Mouse (Mus musculus) lung, embryonic 14.5 days (tissue): ENCODE results near the gene Cnmd. TPM values are rescaled to one million over a fixed set of nuclear protein-coding genes. Genes with fewer than 3 reads are reported as not detected.
A peak's percentile ranks its signal among the peaks of the same experiment; 100 is the strongest.

Experiments
- ATAC-seq: fragments of 200-750 bp; cut with Nextera tagmentation; 2 replicates; pipeline ENCODE4 v1.8.0; 2017; ENCODE audit warnings: mild to moderate bottlenecking, moderate TSS enrichment, moderate library complexity; ENCODE audit not compliant: insufficient read depth
- DNase-seq: peaks from one replicate; pipeline ENCODE4 v3.0.0-alpha.2; 2015
- H3K27ac ChIP-seq: fragments of 300-500 bp; sonication (generic); 2 replicates; pipeline ENCODE4 v1.5.1; 2014; ENCODE audit warnings: low read depth, mild to moderate bottlenecking, moderate library complexity
- H3K27me3 ChIP-seq: fragments of 300-500 bp; sonication (generic); 2 replicates; pipeline ENCODE4 v1.6.1; 2014; ENCODE audit warnings: low read length, control low read depth; ENCODE audit not compliant: insufficient read depth
- H3K36me3 ChIP-seq: fragments of 300-500 bp; sonication (generic); 2 replicates; pipeline ENCODE4 v1.6.1; 2014; ENCODE audit warnings: control low read depth; ENCODE audit not compliant: insufficient read depth
- H3K4me1 ChIP-seq: fragments of 300-500 bp; sonication (generic); 2 replicates; pipeline ENCODE4 v1.6.1; 2014; ENCODE audit warnings: antibody characterized with exemption, control low read depth; ENCODE audit not compliant: insufficient read depth
- H3K4me2 ChIP-seq: fragments of 300-500 bp; sonication (generic); 2 replicates; pipeline ENCODE4 v1.6.1; 2014; ENCODE audit warnings: mild to moderate bottlenecking
- H3K4me3 ChIP-seq: fragments of 300-500 bp; sonication (generic); 2 replicates; pipeline ENCODE4 v1.5.1; 2014; ENCODE audit warnings: low read depth, low read length
- H3K9ac ChIP-seq: fragments of 300-500 bp; sonication (generic); 2 replicates; pipeline ENCODE4 v1.6.1; 2014
- H3K9me3 ChIP-seq: fragments of 300-500 bp; sonication (generic); 2 replicates; pipeline ENCODE4 v1.6.1; 2016; ENCODE audit warnings: low read depth, low read length, control low read depth
- CTCF ChIP-seq: IDR thresholded peaks from 2 replicates; pipeline ENCODE4 v1.5.1; 2016; ENCODE audit warnings: antibody characterized with exemption, low read depth
- WGBS: fragments of 180-500 bp; shearing (Covaris S2); extraction: QIAGEN DNeasy Blood & Tissue Kit; methylation state at CpG from one replicate; pipeline ENCODE4 v1.1.7; 2014; 5-methylcytosine and 5-hydroxymethylcytosine counted together
- polyA plus RNA-seq: library from polyadenylated mRNA; unstranded; fragments of >200 nt; fragmentation: Nextera tagmentation; extraction: Ambion mirVana; gene quantifications from 2 replicates; pipeline ENCODE4 v1.2.1, GENCODE M21; 2014

The Cnmd gene
- polyA plus RNA-seq, 1 experiment from 2014 or later = 13.4 TPM

DNA sequence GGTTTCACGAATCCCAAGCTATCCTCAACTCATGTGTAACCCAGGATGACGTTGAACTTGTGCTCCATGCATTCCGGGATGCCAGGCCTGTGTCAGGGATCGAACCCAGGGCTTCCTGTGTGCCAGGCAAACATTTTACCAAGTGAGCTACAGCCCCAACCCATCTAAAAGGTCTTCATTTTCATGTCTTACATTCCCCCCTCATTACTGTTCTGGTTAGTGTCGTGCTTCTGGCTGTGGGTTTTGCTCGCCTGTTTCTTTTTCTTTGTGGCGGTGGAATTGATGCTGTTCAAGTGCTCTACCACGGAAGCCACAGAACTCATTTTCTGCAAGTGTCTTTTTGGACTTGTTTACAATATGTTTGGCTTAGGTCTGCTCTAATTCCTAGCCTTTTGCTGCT lies 71.1 kb downstream of the Cnmd start:
- no peak for ATAC-seq
- DNase-seq = no peak
- peaks cover 19% of the 10 kb centered on the region for H3K36me3 ChIP-seq
- H3K4me3 ChIP-seq = no peak overlapping the region
- H3K9me3 ChIP-seq = no peaks in the 10 kb centered on the region
- H3K4me1 ChIP-seq = peaks cover 13% of the 10 kb centered on the region; the same call in 1 of the 2 replicates
- no peaks in the 10 kb centered on the region for H3K27me3 ChIP-seq
- H3K27ac ChIP-seq = no peak overlapping the region
- H3K9ac ChIP-seq = no peak overlapping the region
- 96% methylated on average over 8 of the region's 8 CpGs for WGBS
- no peak for TF ChIP-seq CTCF
- no peak overlapping the region for H3K4me2 ChIP-seq

DNA sequence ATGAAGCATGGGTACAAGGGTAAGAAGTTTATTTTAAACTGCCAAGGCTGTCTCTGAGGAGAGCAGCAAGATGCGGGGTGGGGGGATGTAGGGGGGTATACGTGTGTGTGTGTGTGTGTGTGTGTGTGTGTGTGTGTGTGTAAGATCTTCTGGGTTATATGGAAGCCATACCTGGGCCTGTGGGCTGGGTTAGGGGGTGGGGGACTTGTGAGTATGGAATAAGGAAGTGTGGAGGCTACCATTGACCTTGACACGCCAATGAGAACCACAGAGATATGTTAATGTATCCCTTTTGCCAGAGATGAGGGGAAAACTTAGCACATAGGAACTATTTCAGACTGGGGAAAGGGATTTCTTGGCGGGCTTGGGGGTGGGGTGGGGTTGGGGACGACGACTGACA lies 72.6 kb downstream of the Cnmd start:
- ATAC-seq (no peak), DNase-seq (no peak)
- Histone ChIP-seq H3K36me3 (peaks cover 7% of the 10 kb centered on the region; the same call in 1 of the 2 replicates), H3K9me3 (no peaks in the 10 kb centered on the region), H3K4me1 (peaks cover 13% of the 10 kb centered on the region; the same call in 1 of the 2 replicates), H3K4me2 (peak overlapping the region; percentile 90; the same call in 1 of the 2 replicates), H3K27ac (no peak overlapping the region), H3K4me3 (no peak overlapping the region), H3K27me3 (no peaks in the 10 kb centered on the region), H3K9ac (no peak overlapping the region)
- whole genome bisulfite sequencing = 80% methylated on average over 6 of the region's 6 CpGs
- TF ChIP-seq CTCF = no peak

DNA sequence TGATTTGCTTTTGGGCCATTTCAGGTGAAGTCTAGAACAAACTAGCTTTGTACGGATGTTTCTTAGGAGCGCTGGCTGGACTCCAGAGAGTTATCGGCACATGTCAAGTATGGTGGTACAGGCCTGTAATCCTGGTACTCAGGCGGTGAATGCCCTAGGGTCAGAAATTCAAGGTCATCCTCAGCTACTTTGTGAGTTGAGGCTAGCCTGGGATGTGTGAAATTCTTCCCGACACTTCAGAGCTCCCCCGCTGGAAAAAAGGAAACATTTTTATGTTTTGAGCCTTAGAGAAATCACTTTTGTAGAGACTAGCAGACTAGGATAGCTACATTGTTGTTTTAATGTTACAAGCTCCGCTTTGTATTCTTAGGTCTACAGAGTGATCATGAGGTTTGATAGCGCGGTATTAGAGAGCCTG lies 73.4 kb downstream of the Cnmd start:
- Histone ChIP-seq H3K36me3 (peaks cover 7% of the 10 kb centered on the region; the same call in 1 of the 2 replicates), H3K27ac (no peak overlapping the region), H3K4me1 (peaks cover 13% of the 10 kb centered on the region; the same call in 1 of the 2 replicates), H3K4me3 (peak overlapping the region; percentile 72), H3K9ac (peak overlapping the region; percentile 67; the same call in 1 of the 2 replicates), H3K4me2 (peak overlapping the region; percentile 90), H3K27me3 (no peaks in the 10 kb centered on the region), H3K9me3 (no peaks in the 10 kb centered on the region)
- no peak for TF ChIP-seq CTCF
- peak; percentile 14 for DNase-seq
- 76% methylated on average over 9 of the region's 9 CpGs for WGBS
- no peak for ATAC-seq

- DNase-seq (no peak), ATAC-seq (peak; percentile 39)
- WGBS = under 1% methylated on average over 9 of the region's 9 CpGs
- Histone ChIP-seq H3K9me3 (no peaks in the 10 kb centered on the region), H3K4me2 (peak overlapping the region; percentile 90), H3K4me1 (peaks cover 13% of the 10 kb centered on the region; the same call in 1 of the 2 replicates), H3K9ac (peak overlapping the region; percentile 67), H3K27ac (peak overlapping the region; percentile 96), H3K4me3 (peak overlapping the region; percentile 72), H3K36me3 (peaks cover 8% of the 10 kb centered on the region; the same call in 1 of the 2 replicates), H3K27me3 (no peaks in the 10 kb centered on the region)
- TF ChIP-seq CTCF = no peak
These were observed 74.1 kb downstream of the Cnmd start for GRCm38 (mm10) chr14:79587852-79588229.

Other genes starting within 250 kb of the Cnmd start
- gene Kbtbd7, start 235.7 kb downstream of the Cnmd start, polyA plus RNA-seq = 17.5 and 18.0 TPM in 2 replicates
- 4.5 and 5.6 TPM in 2 replicates for gene Kbtbd6, start 210.3 kb downstream of the Cnmd start, polyA plus RNA-seq
- 19.2 and 20.2 TPM in 2 replicates for gene Elf1, start 181.0 kb downstream of the Cnmd start, polyA plus RNA-seq
- gene Wbp4, start 180.7 kb downstream of the Cnmd start, polyA plus RNA-seq = 44.3 and 46.1 TPM in 2 replicates
- gene Sugt1, start 74.5 kb downstream of the Cnmd start, polyA plus RNA-seq = 128 and 129 TPM in 2 replicates
- gene Pcdh8, start 109.1 kb upstream of the Cnmd start, polyA plus RNA-seq = 0.08 and 0.14 TPM in 2 replicates